Mouse (Mus musculus): ENCODE results near the gene Arhgap18.
A peak's percentile ranks its signal among the peaks of the same experiment; 100 is the strongest.

Gene Arhgap18

GRCm38 (mm10) chr10:26752929-26753567 lies at the start of gene Arhgap18:
TSS of gene Arhgap18 (plus strand) at chr10:26753421.
- DNase-seq: no peak

- no peak for DNase-seq
Measured at GRCm38 (mm10) chr10:26710458-26711011, 42.7 kb upstream of the Arhgap18 start.

GRCm38 (mm10) chr10:26711068-26711467 lies 42.2 kb upstream of the Arhgap18 start:
- peak; percentile 78 for DNase-seq

- no peak for DNase-seq
Measured at GRCm38 (mm10) chr10:26713986-26714385, 39.2 kb upstream of the Arhgap18 start.

DNA sequence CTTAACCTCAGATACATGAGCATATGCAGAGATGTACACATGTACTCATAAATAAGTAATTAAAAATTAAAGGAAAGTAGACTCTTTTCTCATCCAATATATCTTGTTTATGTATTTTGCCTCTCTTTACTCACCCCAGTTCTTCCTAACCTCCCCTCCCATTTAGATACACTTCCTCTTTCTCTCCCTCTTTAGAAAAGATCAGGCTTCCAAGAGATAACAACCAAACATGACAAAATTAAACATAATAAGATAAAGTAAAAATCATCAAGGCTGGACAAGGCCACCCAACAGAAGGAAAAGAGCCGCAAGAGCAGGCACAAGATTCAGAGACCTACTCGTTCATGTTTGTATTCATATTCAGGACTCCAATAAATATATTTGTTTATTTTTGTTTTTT lies 28.5 kb upstream of the Arhgap18 start:
- no peak for DNase-seq

DNA sequence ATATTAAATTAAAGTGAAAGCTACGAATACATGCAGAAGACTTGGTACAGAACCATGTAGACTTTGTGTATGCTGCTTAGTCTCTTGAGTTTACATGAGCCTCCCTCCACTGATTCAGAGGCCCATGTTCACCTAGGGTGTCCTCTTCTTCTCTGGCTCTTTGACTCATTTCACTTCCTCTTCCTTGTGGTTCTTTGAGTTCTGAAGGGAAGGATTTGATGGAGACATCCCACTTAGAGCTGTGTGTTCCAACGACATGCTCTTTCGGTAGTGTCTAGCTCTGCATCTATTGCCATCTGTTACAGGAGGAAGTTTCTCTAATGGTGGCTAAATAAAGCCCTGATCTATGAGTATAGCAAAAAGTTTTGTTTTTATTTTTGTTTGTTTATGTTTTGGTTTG lies 28.0 kb upstream of the Arhgap18 start:
- DNase-seq: no peak

DNA sequence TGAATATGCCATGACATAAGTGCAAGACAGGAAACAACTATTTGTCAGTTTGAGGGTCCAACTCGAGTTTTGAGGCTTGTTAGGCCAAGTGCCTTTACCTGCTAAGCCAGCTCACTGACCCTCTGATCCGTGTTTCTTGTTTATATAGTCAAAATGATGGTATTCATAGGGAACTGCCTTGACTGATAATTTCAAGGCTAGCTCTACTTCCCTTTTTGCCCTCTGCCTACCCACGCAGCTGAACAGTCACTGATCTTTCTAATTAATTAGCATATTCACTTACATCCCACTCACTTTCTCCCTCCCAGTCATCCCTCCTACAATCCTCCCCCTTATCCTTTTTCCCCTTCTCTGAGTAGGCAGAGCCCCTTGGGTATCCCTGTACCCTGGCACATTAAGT lies 2.4 kb upstream of the Arhgap18 start:
- DNase-seq: no peak

GRCm38 (mm10) chr10:26752064-26752928 lies 925 bp upstream of the Arhgap18 start:
- peak; percentile 37 for DNase-seq

- no peak for DNase-seq
Measured at GRCm38 (mm10) chr10:26754006-26754405, 785 bp downstream of the Arhgap18 start.

DNA sequence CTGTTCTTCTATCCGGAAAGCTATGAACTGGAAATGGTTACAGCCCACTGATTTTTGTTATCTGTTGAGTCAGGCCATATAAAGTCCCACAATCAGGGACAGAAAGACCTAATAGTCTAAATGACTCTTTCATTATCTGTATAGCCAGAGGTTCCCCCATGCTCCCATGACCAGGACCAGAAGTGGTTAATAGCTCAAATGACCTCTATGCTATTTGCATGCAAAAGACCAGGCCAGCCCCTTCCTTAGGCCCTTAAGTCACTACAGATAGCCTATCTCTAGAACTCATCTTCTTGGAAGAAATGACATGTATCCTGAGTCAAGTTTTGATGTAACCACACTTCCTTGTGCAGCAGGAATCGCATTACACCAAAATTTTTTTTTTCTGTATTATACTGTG lies 4.0 kb downstream of the Arhgap18 start:
- no peak for DNase-seq

- no peak for DNase-seq
Measured at GRCm38 (mm10) chr10:26759469-26759868, 6.2 kb downstream of the Arhgap18 start.

- no peak for DNase-seq
Measured at GRCm38 (mm10) chr10:26761103-26761502, 7.9 kb downstream of the Arhgap18 start.

DNA sequence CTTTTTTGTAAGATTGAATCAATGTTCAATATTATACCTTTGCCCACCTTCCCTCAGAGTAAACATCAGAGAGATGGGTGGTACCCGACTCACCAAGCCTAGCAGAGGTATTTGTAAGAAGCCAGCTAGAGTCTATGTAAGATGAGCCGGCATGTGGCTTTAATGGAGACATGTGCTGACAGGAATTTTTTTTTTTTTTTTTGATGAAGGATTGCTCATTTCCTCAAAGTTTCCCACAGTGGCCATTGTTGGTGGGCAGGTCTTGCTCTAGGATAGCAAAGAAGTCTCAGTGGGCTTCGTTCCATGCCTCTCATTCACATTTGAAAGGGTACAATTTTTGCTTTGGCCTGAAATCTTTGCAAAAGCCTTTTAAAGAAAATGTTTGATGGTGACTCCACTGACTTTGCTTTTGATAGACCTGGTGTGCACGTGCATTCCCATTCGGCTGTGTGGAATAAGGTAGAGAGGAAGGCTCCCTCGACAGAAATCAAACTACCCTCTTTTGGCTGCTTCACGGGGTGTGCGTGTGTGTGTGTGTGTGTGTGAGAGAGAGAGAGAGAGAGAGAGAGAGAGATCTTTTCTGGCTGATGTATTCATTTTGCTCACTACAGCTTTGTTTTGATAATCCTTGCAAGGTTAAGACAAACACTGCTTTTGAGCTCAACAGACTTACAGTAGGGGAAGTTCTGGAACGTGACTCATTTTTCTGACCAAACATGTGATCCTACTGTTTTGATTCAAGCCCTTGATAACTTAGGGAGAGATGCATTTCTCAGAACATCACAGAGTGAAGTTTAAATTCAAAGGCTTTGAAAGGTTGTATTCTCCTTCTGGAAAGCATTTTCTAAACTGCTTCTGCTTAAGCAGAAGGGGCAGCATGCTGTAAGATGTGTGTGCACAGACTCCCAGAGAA lies 9.0 kb downstream of the Arhgap18 start:
- no peak for DNase-seq

- DNase-seq: no peak
Measured at GRCm38 (mm10) chr10:26767196-26767595, 14.0 kb downstream of the Arhgap18 start.

DNA sequence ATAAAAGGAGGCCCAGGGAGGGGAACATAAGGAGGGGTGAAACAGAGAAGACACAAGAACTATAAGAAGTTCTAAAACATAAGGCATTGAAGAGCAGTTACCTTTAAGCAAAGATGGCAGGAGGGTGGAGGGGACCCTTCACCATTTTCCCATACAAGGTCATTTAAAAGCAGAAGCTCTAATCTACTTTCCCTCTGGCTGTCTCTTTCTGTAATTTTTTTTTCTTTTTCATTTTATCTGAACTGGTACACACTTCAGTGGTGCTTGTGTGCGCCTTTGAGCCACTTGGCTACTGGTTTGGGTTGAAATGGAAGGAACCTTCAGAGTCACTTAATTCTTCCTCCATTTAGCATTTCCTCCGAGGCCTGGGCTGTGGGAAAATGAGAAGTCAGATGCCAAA lies 15.7 kb downstream of the Arhgap18 start:
- no peak for DNase-seq

DNA sequence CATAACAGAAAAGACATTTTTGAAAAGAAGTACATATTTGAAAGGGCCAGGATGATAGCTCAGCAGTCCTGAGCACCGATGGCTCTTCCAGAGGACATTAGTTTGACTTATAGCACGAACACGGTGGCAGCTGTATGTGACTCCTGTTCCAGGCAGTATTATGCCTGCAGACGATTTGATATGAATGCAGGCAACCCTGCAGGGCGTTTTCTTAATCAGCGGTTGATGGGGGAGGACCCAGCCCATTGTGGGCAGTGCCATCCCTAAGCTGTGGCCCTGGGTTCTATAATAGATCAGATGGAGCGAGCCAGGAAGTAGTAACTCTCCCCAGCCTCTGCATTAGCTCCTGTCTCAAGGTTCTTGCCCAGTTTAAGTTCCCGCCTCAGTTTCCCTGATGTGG lies 16.8 kb downstream of the Arhgap18 start:
- no peak for DNase-seq

DNA sequence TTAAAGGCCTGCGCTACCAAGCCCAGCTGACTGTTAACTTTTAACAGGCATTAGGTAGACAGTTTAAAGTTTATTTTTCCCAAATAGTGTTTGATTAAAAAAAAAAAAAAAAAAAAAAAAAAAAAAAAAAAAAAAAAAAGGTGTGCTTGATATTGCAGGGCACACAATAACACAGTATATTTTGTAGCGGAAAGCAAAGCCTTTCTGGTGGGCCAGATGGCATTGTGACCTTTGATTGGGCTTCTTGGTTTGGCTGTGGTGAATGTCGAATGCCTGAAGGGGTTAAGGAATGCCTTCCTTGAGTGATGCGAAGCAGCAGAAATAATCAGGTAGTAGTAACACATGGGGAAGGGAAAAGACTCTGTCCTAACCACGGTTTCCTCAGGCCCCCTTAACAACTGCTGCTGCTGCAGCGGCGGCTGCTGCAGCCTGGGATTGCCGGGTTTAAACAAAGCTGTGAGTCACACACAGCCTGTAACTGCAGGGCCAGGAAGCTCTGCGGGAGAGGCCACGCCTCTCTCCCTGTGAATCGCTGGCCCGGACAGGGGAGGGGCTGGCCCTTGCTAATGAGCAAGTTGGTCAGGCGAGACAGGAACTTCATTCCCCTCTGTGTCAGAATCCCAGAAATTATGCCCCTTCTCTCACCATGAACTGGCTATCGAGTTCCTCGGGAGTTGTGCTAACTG lies 18.9 kb downstream of the Arhgap18 start:
- peak; percentile 93 for DNase-seq

- DNase-seq: peak; percentile 53
Measured at GRCm38 (mm10) chr10:26772624-26773540, 19.7 kb downstream of the Arhgap18 start.

GRCm38 (mm10) chr10:26773541-26773940 lies 20.3 kb downstream of the Arhgap18 start:
- DNase-seq: no peak

DNA sequence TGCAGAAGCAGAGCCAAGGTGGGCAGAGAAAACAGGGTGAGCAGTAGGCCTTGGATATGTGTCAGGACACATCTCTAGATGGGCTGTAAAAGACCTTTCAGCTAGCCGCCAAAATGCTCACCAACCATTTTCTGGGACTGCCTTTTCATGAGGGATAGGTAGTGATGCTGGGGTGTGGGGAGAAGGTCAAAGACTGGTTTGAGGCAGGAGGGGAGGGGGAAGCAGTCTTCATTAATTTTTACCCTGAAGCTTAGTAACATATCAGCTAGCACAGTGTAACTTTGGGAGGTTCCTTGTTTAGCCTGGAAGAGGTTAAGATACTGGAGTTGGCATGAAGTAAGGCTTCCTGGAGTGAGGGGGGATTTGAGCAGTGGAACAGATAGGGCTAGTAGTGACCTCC lies 21.0 kb downstream of the Arhgap18 start:
- DNase-seq: no peak

DNA sequence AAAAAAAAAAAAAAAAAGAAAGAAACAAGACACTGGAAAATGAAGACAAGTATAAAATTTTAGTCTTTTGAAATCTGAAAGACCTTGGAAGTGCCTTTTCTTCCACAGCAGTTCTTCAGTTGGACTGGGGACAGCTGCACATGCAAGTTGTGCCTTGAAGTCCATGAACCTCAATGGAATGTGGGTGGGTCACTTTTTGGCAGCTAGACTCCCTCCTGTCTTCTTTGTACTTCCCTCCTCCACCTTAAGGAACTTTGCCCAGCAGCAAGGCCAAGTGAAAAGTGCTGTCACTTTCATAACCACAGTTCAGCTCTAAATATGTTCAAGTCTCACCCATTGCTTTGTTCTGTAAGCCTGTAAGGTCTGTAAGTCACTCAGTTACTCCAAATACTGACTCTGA lies 23.2 kb downstream of the Arhgap18 start:
- DNase-seq: no peak
